Mouse (Mus musculus) kidney, postnatal 0 days (tissue): ENCODE data around the gene Tmcc1. TPM values are rescaled to one million over a fixed set of nuclear protein-coding genes. Genes with fewer than 3 reads are reported as not detected.
"Not testable (repeated sequence)": the region's sequence is repeated elsewhere in the genome, so short reads cannot be mapped to it uniquely, and the experiment has no call there.

Experiments
- ATAC-seq: fragments of 200-750 bp; cut with Nextera tagmentation; replicated peaks from 2 replicates; pipeline ENCODE4 v1.8.0; 2017; ENCODE audit warnings: low read depth, moderate number of reproducible peaks, moderate TSS enrichment, moderate library complexity; ENCODE audit not compliant: low FRiP score
- DNase-seq: peaks from one replicate; pipeline ENCODE4 v3.0.0-alpha.2; 2016; ENCODE audit warnings: low spot score
- H3K27ac ChIP-seq: fragments of 300-500 bp; sonication (generic); 2 replicates; pipeline ENCODE4 v1.5.1; 2014; ENCODE audit warnings: mild to moderate bottlenecking
- H3K27me3 ChIP-seq: fragments of 300-500 bp; sonication (generic); 2 replicates; pipeline ENCODE4 v1.6.1; 2014; ENCODE audit warnings: low read length, mixed read lengths; ENCODE audit not compliant: insufficient read depth
- H3K36me3 ChIP-seq: fragments of 300-500 bp; sonication (generic); 2 replicates; pipeline ENCODE4 v1.6.1; 2014; ENCODE audit warnings: low read length, mixed read lengths; ENCODE audit not compliant: insufficient read depth
- H3K4me1 ChIP-seq: fragments of 300-500 bp; sonication (generic); replicated peaks from 2 replicates; pipeline ENCODE4 v1.6.1; 2014; ENCODE audit warnings: antibody characterized with exemption, low read length, mixed read lengths; ENCODE audit not compliant: insufficient read depth
- H3K4me2 ChIP-seq: fragments of 300-500 bp; sonication (generic); 2 replicates; pipeline ENCODE4 v1.6.1; 2014; ENCODE audit warnings: mild to moderate bottlenecking, low read length, moderate library complexity, mixed read lengths
- H3K4me3 ChIP-seq: fragments of 300-500 bp; sonication (generic); replicated peaks from 2 replicates; pipeline ENCODE4 v1.5.1; 2014; ENCODE audit warnings: low read depth, low read length
- H3K9ac ChIP-seq: fragments of 300-500 bp; sonication (generic); 2 replicates; pipeline ENCODE4 v1.6.1; 2014; ENCODE audit warnings: low read depth, low read length
- H3K9me3 ChIP-seq: fragments of 300-500 bp; sonication (generic); replicated peaks from 2 replicates; pipeline ENCODE4 v1.6.1; 2016; ENCODE audit warnings: low read length, inconsistent platforms, mixed read lengths
- CTCF ChIP-seq: IDR thresholded peaks from 2 replicates; pipeline ENCODE4 v1.5.1; 2016; ENCODE audit warnings: antibody characterized with exemption, low read depth, mild to moderate bottlenecking, moderate library complexity
- WGBS: fragments of 180-500 bp; shearing (Covaris S2); extraction: QIAGEN DNeasy Blood & Tissue Kit; methylation state at CpG from one replicate; pipeline ENCODE4 v1.1.7; 2014; 5-methylcytosine and 5-hydroxymethylcytosine counted together
- polyA plus RNA-seq: library from polyadenylated mRNA; unstranded; fragments of >200 nt; fragmentation: Nextera tagmentation; extraction: Ambion mirVana; gene quantifications from 2 replicates; pipeline ENCODE4 v1.2.1, GENCODE M21; 2015

The Tmcc1 gene
- polyA plus RNA-seq, result 6.9 and 7.6 TPM in 2 replicates

- H3K9me3 ChIP-seq, result no peaks in the 10 kb centered on the region
- H3K4me3 ChIP-seq, result peak within 1 kb of the TSS; percentile 74
- DNase-seq (peak; percentile 95), ATAC-seq (peak; percentile 92)
- peaks cover 4% of the 10 kb centered on the region; the same call in 1 of the 2 replicates for H3K4me1 ChIP-seq
- no peaks in the 10 kb centered on the region for H3K36me3 ChIP-seq
- peak within 1 kb of the TSS; percentile 85 for H3K4me2 ChIP-seq
- WGBS, result 1% methylated on average over 63 of the region's 68 CpGs
- no peaks in the 10 kb centered on the region for H3K27me3 ChIP-seq
- H3K9ac ChIP-seq, result peak within 1 kb of the TSS; percentile 88
- H3K27ac ChIP-seq, result peak within 1 kb of the TSS; percentile 87
- TF ChIP-seq CTCF, result peak; percentile 36; the same call in 1 of the 2 replicates
These were observed at the start of gene Tmcc1 for GRCm38 (mm10) chr6:116193394-116194393. TSS of gene Tmcc1 (minus strand) at chr6:116193486.

GRCm38 (mm10) chr6:116240371-116240770 lies 47.1 kb upstream of the Tmcc1 start:
- no peak for DNase-seq
- Histone ChIP-seq H3K9me3 (no peaks in the 10 kb centered on the region), H3K4me2 (no peak overlapping the region), H3K36me3 (peaks cover 43% of the 10 kb centered on the region), H3K27ac (no peak overlapping the region), H3K9ac (no peak overlapping the region), H3K4me3 (no peak overlapping the region), H3K27me3 (no peaks in the 10 kb centered on the region), H3K4me1 (no peaks in the 10 kb centered on the region)
- 66% methylated on average over 2 of the region's 2 CpGs for WGBS
- no peak for TF ChIP-seq CTCF
- ATAC-seq, result no peak

GRCm38 (mm10) chr6:116238083-116238482 lies 44.8 kb upstream of the Tmcc1 start:
- Histone ChIP-seq H3K9ac (no peak overlapping the region), H3K9me3 (no peaks in the 10 kb centered on the region), H3K4me1 (no peaks in the 10 kb centered on the region), H3K27me3 (no peaks in the 10 kb centered on the region), H3K4me2 (no peak overlapping the region), H3K4me3 (no peak overlapping the region), H3K36me3 (peaks cover 37% of the 10 kb centered on the region), H3K27ac (no peak overlapping the region)
- no peak for ATAC-seq
- WGBS, result 93% methylated on average over 5 of the region's 5 CpGs
- TF ChIP-seq CTCF, result no peak
- no peak for DNase-seq

GRCm38 (mm10) chr6:116235336-116235735 lies 42.0 kb upstream of the Tmcc1 start:
- no peak overlapping the region for H3K9ac ChIP-seq
- H3K4me3 ChIP-seq, result no peak overlapping the region
- no peak overlapping the region for H3K4me2 ChIP-seq
- ATAC-seq (no peak), DNase-seq (no peak)
- H3K4me1 ChIP-seq, result no peaks in the 10 kb centered on the region
- 85% methylated on average over 5 of the region's 5 CpGs for WGBS
- TF ChIP-seq CTCF, result no peak
- peaks cover 33% of the 10 kb centered on the region for H3K36me3 ChIP-seq
- H3K27ac ChIP-seq, result no peak overlapping the region
- no peaks in the 10 kb centered on the region for H3K9me3 ChIP-seq
- no peaks in the 10 kb centered on the region for H3K27me3 ChIP-seq

GRCm38 (mm10) chr6:116234821-116235220 lies 41.5 kb upstream of the Tmcc1 start:
- H3K27me3 ChIP-seq, H3K4me1 ChIP-seq, DNase-seq, H3K4me2 ChIP-seq, H3K9ac ChIP-seq, H3K9me3 ChIP-seq, H3K4me3 ChIP-seq, H3K27ac ChIP-seq, ATAC-seq: not testable (repeated sequence)
- peaks cover 32% of the 10 kb centered on the region for H3K36me3 ChIP-seq
- WGBS, result 92% methylated on average over 2 of the region's 2 CpGs

- WGBS, result 64% methylated on average over 12 of the region's 12 CpGs
- Histone ChIP-seq H3K4me1 (no peaks in the 10 kb centered on the region), H3K36me3 (peaks cover 49% of the 10 kb centered on the region), H3K9me3 (no peaks in the 10 kb centered on the region), H3K27me3 (no peaks in the 10 kb centered on the region), H3K9ac (no peak overlapping the region), H3K4me3 (no peak overlapping the region), H3K27ac (no peak overlapping the region), H3K4me2 (no peak overlapping the region)
- DNase-seq (peak; percentile 75), ATAC-seq (no peak)
- peak; percentile 82 for TF ChIP-seq CTCF
These were observed 35.7 kb upstream of the Tmcc1 start for GRCm38 (mm10) chr6:116228785-116229525.
